ENCODE assay signal across 35 mouse cellular contexts in genomic region chr2:18318671-18319070, GRCm38 (mm10).
"Had no signal": no experiment of that assay in that cellular context is flagged by ENCODE, and none has a peak within 500 bp of the region (broad histone marks: within the 10 kb centered on the region; RNA-seq: fewer than 3 reads in every experiment).

No protein-coding gene starts in this region.

- H3K27ac ChIP-seq: heart, embryonic 13.5 days; heart, embryonic 15.5 days; hindbrain, embryonic 10.5 days; hindbrain, embryonic 12.5 days; hindbrain, embryonic 13.5 days; hindbrain, embryonic 14.5 days; hindbrain, embryonic 15.5 days; hindbrain, postnatal 0 days; intestine, embryonic 15.5 days; kidney, embryonic 15.5 days; kidney, postnatal 0 days; layer of hippocampus, adult 2 months; left cerebral cortex, adult 2 months had no signal

- H3K36me3 ChIP-seq: heart, embryonic 15.5 days; hindbrain, embryonic 12.5 days; hindbrain, embryonic 15.5 days; intestine, embryonic 15.5 days had no signal

- DNase-seq: heart, postnatal 10 days; heart, postnatal 14 days; heart, postnatal 36 days; heart, postnatal 4 days; kidney, adult 11 months; kidney, adult 18-20 months; kidney, adult 2 months; kidney, adult 8-10 months; kidney, adult 9 months; kidney, postnatal 10 days; kidney, postnatal 14 days; kidney, postnatal 25 days; kidney, postnatal 36 days; kidney, postnatal 4 days; layer of hippocampus, adult 9-11 months; layer of hippocampus, postnatal 36 days had no signal

- ATAC-seq: hindbrain, embryonic 16.5 days; hindbrain, postnatal 0 days; inflammation-experienced regulatory T-cells, adult 6 months; intestine, embryonic 15.5 days; intestine, embryonic 16.5 days; intestine, postnatal 0 days had no signal

- H3K4me3 ChIP-seq: heart, embryonic 12.5 days; heart, embryonic 13.5 days; heart, embryonic 15.5 days; hindbrain, embryonic 10.5 days; hindbrain, embryonic 12.5 days; hindbrain, embryonic 13.5 days; hindbrain, embryonic 15.5 days; intestine, embryonic 15.5 days; kidney, embryonic 15.5 days; layer of hippocampus, adult 2 months; left cerebral cortex, adult 2 months had no signal

- H3K4me1 ChIP-seq: heart, embryonic 15.5 days; hindbrain, embryonic 12.5 days; hindbrain, embryonic 13.5 days; hindbrain, embryonic 15.5 days; intestine, embryonic 15.5 days; kidney, embryonic 15.5 days had no signal

- H3K9ac ChIP-seq: heart, embryonic 12.5 days; heart, embryonic 13.5 days; heart, embryonic 15.5 days; hindbrain, embryonic 12.5 days; hindbrain, embryonic 13.5 days; hindbrain, embryonic 14.5 days; hindbrain, embryonic 15.5 days; intestine, embryonic 15.5 days; kidney, embryonic 15.5 days had no signal

- H3K9me3 ChIP-seq: heart, embryonic 15.5 days; hindbrain, embryonic 13.5 days; intestine, embryonic 15.5 days had no signal

- H3K4me2 ChIP-seq: heart, embryonic 11.5 days; heart, embryonic 12.5 days; heart, embryonic 13.5 days; heart, embryonic 15.5 days; hindbrain, embryonic 12.5 days; hindbrain, embryonic 13.5 days; hindbrain, embryonic 14.5 days; hindbrain, embryonic 15.5 days; intestine, embryonic 15.5 days; kidney, embryonic 15.5 days had no signal

- H3K27me3 ChIP-seq: heart, embryonic 12.5 days; heart, embryonic 13.5 days; heart, embryonic 15.5 days; hindbrain, embryonic 12.5 days; hindbrain, embryonic 13.5 days; hindbrain, embryonic 15.5 days; intestine, embryonic 15.5 days; kidney, embryonic 15.5 days had no signal
